Mouse (Mus musculus) adrenal gland, adult 2 months (tissue): ENCODE measurements around the gene Cdc42. TPM values are rescaled to one million over a fixed set of nuclear protein-coding genes. Genes with fewer than 3 reads are reported as not detected.

Source experiments
- DNase-seq: peaks from one replicate; pipeline ENCODE4 v3.0.0; 2021
- polyA plus RNA-seq: library from polyadenylated mRNA; depleted of rRNA; stranded (reverse); fragments of >200 nt; gene quantifications from 2 replicates; pipeline ENCODE4 v1.2.3, GENCODE M21; 2012; rRNA removed
- total RNA-seq, 2 experiments: library from RNA; stranded (reverse); gene quantifications; 2 replicates each; pipeline ENCODE4 v1.2.3; 2021

Cdc42 gene
- total and polyA plus RNA-seq, 3 experiments = 24.7 to 486 (median 419) TPM

DNA sequence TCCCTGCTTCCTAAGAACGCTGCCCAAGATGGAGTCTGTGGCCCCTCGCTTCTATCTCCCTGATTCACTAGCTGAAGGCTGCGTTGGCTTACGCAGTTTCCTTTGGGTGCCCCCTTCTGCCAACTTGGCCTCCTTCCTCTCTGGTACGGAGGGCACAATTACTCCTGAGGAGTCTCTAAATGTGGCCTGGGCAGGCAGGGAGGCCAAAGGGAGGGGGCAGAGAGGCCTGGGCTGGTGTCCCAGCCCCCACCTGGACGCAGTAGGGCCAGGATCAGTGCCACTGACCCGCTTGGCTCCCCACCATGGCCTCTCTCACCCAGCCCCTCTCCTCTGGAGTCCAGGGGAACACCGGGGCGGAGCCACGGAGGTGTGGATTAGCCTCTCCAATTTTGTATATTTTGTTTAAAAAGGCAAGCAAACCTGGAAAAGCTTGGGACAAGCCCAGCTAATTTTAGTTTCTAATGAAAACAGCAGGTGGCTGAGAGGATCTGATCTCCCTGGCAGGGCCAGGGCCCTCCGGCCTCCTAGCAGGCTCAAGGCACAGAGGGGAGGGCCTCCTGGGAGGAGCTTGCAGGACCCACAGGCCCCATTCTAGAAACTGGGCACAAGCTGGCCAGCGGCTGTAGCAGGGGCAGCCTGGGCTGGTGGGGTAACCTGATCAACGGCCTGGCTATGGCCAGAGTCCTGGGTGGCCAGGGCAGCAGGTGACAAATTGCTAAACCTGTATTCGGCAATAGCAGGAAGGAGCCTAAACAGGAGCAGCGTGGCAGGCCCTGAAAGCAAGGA lies 71.5 kb downstream of the Cdc42 start:
- peak; percentile 56 for DNase-seq

- DNase-seq = peak; percentile 58
These were observed 74.2 kb downstream of the Cdc42 start for GRCm38 (mm10) chr4:137283407-137283732.

DNA sequence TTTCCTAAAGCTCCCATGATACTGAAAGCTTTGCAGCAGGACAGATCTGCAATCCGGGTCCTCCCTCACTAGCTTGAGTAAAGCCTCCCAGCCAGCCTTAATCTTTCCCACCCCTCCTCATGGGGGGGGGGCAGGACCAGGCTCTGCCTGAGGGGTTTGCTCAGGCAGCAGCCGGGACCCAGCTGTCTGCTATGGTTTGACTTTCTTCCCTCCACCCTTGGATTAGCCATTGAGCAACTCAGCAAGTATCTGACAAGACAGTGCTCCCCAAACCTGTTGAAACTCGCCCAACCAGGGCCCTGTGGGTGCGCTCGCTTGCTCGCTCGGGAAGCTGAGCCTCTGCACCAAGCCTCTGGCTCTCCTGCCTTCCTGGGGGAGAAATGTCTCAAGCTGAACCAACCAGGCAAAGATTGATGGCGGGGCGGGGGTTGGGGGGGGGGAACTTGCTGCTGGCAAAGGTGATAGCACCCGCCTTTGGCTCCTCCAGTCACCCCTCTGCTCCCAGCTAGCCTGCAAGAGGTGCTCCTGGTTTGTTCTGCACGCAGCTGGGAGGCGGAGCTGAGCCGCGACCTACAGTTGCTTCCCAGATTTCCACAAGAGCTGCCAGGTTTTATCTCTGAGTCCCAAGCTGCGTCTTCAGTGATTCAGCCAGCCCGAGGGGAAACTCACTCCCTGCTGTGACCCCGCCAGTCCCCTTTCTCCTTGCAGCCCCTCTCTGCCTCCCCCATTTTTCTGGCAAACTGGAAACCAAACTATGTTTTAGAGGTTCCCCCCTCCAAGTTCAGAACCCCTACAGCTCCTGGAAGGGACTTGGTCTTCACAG lies 74.7 kb downstream of the Cdc42 start:
- DNase-seq = peak; percentile 83

DNA sequence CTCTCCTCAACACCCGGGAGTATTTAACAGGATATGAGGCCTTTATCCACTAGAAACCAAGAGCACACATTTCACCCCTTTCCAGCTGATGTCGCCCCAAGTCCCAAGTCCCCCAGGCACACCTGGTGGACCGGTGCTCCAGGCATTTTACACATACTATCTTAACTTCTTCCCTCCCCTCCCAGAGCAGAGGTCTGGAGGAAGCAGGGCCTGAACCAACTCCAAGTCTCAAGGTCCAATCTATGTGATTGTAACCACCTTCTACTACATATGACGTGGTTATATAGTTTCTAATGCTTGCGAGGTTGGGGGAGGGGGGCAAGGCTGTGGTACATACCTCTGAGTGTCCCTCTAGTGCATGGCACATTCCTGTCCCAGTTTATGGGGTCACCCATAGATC lies 75.4 kb downstream of the Cdc42 start:
- DNase-seq = no peak

DNA sequence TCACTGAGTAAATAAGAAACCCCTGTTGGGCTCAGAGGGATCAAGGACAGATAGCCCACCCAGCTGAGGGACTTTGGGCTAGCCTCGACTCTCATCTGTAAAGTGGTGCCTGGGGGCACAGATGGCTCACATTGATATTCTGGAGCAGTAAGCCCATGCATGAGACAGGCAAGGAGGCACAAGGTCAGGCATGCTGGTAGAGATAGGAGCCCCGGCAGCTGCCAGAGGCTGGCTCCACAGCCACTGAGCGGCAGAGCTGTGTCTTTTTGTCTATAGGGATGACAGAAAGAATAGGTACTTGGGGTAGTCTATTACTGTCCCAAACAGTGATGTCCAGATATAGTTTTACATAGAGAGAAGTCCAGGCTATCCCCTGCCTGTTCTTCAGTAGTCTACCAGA lies 76.2 kb downstream of the Cdc42 start:
- peak; percentile 52 for DNase-seq

DNA sequence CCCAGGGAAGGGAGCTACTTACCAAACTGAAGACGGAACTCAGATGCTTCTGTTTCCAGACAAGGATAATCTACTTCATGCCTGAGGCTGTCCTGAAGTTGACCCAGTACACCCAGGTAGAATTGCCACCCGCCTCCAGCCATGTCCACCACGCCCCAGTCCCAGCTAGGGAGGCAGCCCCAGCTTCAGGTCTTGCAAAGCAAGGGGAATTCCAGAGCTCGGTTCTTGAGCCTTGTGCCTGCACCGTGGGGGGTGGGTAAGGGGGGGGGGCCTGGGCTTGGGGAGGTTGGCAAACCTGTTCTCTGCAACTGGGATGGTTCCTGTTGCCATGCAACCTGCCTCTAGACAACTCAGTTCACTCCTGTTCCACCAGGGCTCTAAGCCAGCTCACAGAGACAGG lies 78.2 kb downstream of the Cdc42 start:
- peak; percentile 44 for DNase-seq

- peak; percentile 49 for DNase-seq
These were observed 79.1 kb downstream of the Cdc42 start for GRCm38 (mm10) chr4:137278144-137279040.

- peak; percentile 52 for DNase-seq
These were observed 79.8 kb downstream of the Cdc42 start for GRCm38 (mm10) chr4:137277600-137278143.

- DNase-seq = peak; percentile 94
These were observed 80.4 kb downstream of the Cdc42 start, which contains the start of gene Wnt4 for GRCm38 (mm10) chr4:137277166-137277513. TSS of gene Wnt4 (plus strand) at chr4:137277489.

GRCm38 (mm10) chr4:137276443-137277165 lies 80.9 kb downstream of the Cdc42 start:
- peak; percentile 20 for DNase-seq

DNA sequence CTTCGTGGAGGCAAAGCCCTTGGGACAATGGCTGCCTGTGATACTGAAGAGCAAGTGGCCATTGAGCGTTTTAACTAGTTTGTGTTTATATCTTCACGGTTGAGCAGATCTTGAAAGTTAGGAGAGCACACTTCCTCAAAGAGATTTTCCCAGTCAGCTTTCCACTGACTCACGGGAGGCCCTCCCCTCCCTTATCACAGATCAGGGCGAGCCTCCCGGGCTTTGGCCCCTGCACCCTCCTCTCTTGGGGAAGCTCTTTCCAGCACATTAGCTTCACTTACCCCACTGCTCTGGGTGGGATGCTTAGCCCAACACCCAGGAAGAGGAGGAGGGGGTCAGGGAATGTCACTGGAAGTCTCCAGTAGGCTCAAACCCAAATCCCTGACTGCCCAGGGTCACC lies 83.2 kb downstream of the Cdc42 start:
- peak; percentile 16 for DNase-seq

- DNase-seq = no peak
These were observed 85.7 kb downstream of the Cdc42 start for GRCm38 (mm10) chr4:137271856-137272255.

Other genes starting within 250 kb of the Cdc42 start
- 10 to 100 TPM; 73.0 to 83.3 TPM for gene Wnt4, start 80.2 kb downstream of the Cdc42 start, total RNA-seq
- gene Wnt4, start 80.2 kb downstream of the Cdc42 start, polyA plus RNA-seq = 76.8 and 107 TPM in 2 replicates
- not detected for gene Cela3a, start 52.1 kb upstream of the Cdc42 start, total RNA-seq
- not detected in 2 replicates for gene Cela3a, start 52.1 kb upstream of the Cdc42 start, polyA plus RNA-seq
- not detected for gene Cela3b, start 72.8 kb upstream of the Cdc42 start, total RNA-seq
- 0.16 and 0.33 TPM in 2 replicates for gene Cela3b, start 72.8 kb upstream of the Cdc42 start, polyA plus RNA-seq
- gene 1700013G24Rik, start 95.6 kb upstream of the Cdc42 start, total RNA-seq = not detected
- gene 1700013G24Rik, start 95.6 kb upstream of the Cdc42 start, polyA plus RNA-seq = not detected in 2 replicates
- gene Hspg2, start 111.0 kb upstream of the Cdc42 start, total RNA-seq = 100 to 1,000 TPM in 1 of 2 experiments, 10 to 100 TPM in 1; 87.4 to 150 TPM
- 122 and 125 TPM in 2 replicates for gene Hspg2, start 111.0 kb upstream of the Cdc42 start, polyA plus RNA-seq
- gene Ldlrad2, start 216.8 kb upstream of the Cdc42 start, total RNA-seq = not detected
- 0.67 TPM in 1 of 2 replicates, not detected in the other for gene Ldlrad2, start 216.8 kb upstream of the Cdc42 start, polyA plus RNA-seq
- gene Usp48, start 236.0 kb upstream of the Cdc42 start, total RNA-seq = 100 to 1,000 TPM; 100 to 101 TPM
- 52.2 and 58.9 TPM in 2 replicates for gene Usp48, start 236.0 kb upstream of the Cdc42 start, polyA plus RNA-seq